Mouse (Mus musculus) liver, adult 2 months (tissue): Measurements from ENCODE around the gene Dclre1b. TPM values are rescaled to one million over a fixed set of nuclear protein-coding genes. Genes with fewer than 3 reads are reported as not detected.

Experiments
- DNase-seq: peaks from one replicate; pipeline ENCODE4 v3.0.0-alpha.2; 2011; ENCODE audit warnings: low read depth, low spot score; ENCODE audit errors: extremely low read depth
- H3K27ac ChIP-seq: fragments of 200-500 bp; replicated peaks from 2 replicates; pipeline ENCODE4 v1.5.1; 2012; ENCODE audit warnings: low read depth, mild to moderate bottlenecking, control low read depth, inconsistent platforms, low read length; ENCODE audit not compliant: insufficient read depth
- H3K27me3 ChIP-seq: fragments of 200-500 bp; 2 replicates; pipeline ENCODE4 v1.6.1; 2012; ENCODE audit warnings: mild to moderate bottlenecking, moderate library complexity, low read length, inconsistent platforms; ENCODE audit not compliant: control insufficient read depth, insufficient read depth
- H3K36me3 ChIP-seq: fragments of 200-500 bp; 2 replicates; pipeline ENCODE4 v1.6.1; 2012; ENCODE audit warnings: low read length, inconsistent platforms; ENCODE audit not compliant: control insufficient read depth, insufficient read depth
- H3K4me1 ChIP-seq: fragments of 200-500 bp; 2 replicates; pipeline ENCODE4 v1.6.1; 2011; ENCODE audit warnings: low read length; ENCODE audit not compliant: control insufficient read depth, insufficient read depth
- H3K4me3 ChIP-seq: fragments of 200-500 bp; 2 replicates; pipeline ENCODE4 v1.5.1; 2011; ENCODE audit warnings: low read depth, mild to moderate bottlenecking, control low read depth, low read length, moderate library complexity; ENCODE audit not compliant: insufficient read depth
- H3K79me2 ChIP-seq: fragments of 200-500 bp; 2 replicates; pipeline ENCODE4 v1.6.1; 2012; ENCODE audit warnings: inconsistent platforms, mild to moderate bottlenecking, low read length, moderate library complexity; ENCODE audit not compliant: control insufficient read depth, insufficient read depth
- H3K9ac ChIP-seq: fragments of 200-500 bp; 2 replicates; pipeline ENCODE4 v1.6.1; 2012; ENCODE audit warnings: low read depth, mild to moderate bottlenecking, control low read depth, inconsistent platforms, low read length
- CTCF ChIP-seq: fragments of 200-500 bp; IDR thresholded peaks from 2 replicates; pipeline ENCODE4 v1.5.1; 2011; ENCODE audit warnings: low read depth, low read length, control low read depth
- POLR2A ChIP-seq: fragments of 200-500 bp; IDR thresholded peaks from 2 replicates; pipeline ENCODE4 v1.6.1; 2011; ENCODE audit warnings: low read length, control low read depth; ENCODE audit not compliant: insufficient read depth; ENCODE audit errors: extremely low read depth
- WGBS: fragments of 180-500 bp; shearing (Covaris S2); methylation state at CpG from one replicate; pipeline ENCODE4 v1.1.7; 2018; 5-methylcytosine and 5-hydroxymethylcytosine counted together
- polyA plus RNA-seq: library from polyadenylated mRNA; depleted of rRNA; stranded (reverse); fragments of >200 nt; gene quantifications from 2 replicates; pipeline ENCODE4 v1.2.3, GENCODE M21; 2012
- total RNA-seq: library from RNA; depleted of rRNA; stranded (reverse); fragments of >200 nt; gene quantifications from 2 replicates; pipeline ENCODE4 v1.2.3, GENCODE M21; 2014

Gene Dclre1b
- total and polyA plus RNA-seq, 2 experiments = 2.5 to 5.6 TPM

DNA sequence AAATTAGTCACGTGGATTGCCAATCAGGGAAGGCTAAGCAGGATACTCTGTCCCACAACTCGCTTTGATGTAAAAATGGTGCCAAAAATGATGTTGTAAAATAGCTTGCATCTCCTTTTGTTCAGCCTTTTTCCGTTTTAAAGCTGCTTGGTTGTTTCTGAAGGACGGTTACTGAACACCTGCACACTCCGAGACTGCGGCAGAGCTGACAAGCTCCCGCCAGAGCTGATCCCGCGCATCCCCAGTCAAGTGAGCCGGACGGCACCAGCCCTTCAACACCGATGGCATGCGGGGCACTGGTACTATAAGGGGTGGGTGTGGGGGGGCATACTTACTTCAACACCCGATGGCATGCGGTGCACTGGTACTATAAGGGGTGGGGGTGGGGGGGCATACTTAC lies 35.2 kb downstream of the Dclre1b start:
- no peak overlapping the region for H3K9ac ChIP-seq
- H3K27me3 ChIP-seq = no peaks in the 10 kb centered on the region
- peaks cover 9% of the 10 kb centered on the region for H3K4me1 ChIP-seq
- H3K4me3 ChIP-seq = no peak overlapping the region
- peaks cover 26% of the 10 kb centered on the region for H3K79me2 ChIP-seq
- no peak for DNase-seq
- peaks cover 13% of the 10 kb centered on the region for H3K36me3 ChIP-seq
- TF ChIP-seq CTCF (no peak), POLR2A (no peak)
- H3K27ac ChIP-seq = no peak overlapping the region
- WGBS = 89% methylated on average over 15 of the region's 15 CpGs

- TF ChIP-seq CTCF (no peak), POLR2A (no peak)
- Histone ChIP-seq H3K36me3 (peaks cover 16% of the 10 kb centered on the region), H3K4me3 (no peak overlapping the region), H3K27ac (peak overlapping the region; percentile 77), H3K4me1 (peaks cover 9% of the 10 kb centered on the region), H3K9ac (no peak overlapping the region), H3K27me3 (no peaks in the 10 kb centered on the region), H3K79me2 (peaks cover 25% of the 10 kb centered on the region)
- 70% methylated on average over 3 of the region's 3 CpGs for WGBS
- DNase-seq = no peak
Measured at GRCm38 (mm10) chr3:103773508-103773907, 35.7 kb downstream of the Dclre1b start.

- Histone ChIP-seq H3K4me3 (no peak overlapping the region), H3K4me1 (peaks cover 9% of the 10 kb centered on the region), H3K79me2 (peaks cover 24% of the 10 kb centered on the region), H3K36me3 (peaks cover 19% of the 10 kb centered on the region), H3K27ac (0 out of 2 replicates have a peak overlapping the region, but pooled peaks have one; percentile 10), H3K9ac (no peak overlapping the region), H3K27me3 (no peaks in the 10 kb centered on the region)
- TF ChIP-seq POLR2A (no peak), CTCF (no peak)
- WGBS = 74% methylated on average over 4 of the region's 4 CpGs
- DNase-seq = no peak
Measured at GRCm38 (mm10) chr3:103772846-103773245, 36.4 kb downstream of the Dclre1b start.

- peak; percentile 79 for DNase-seq
- no peak for TF ChIP-seq POLR2A
- TF ChIP-seq CTCF = no peak
- Histone ChIP-seq H3K9ac (no peak overlapping the region), H3K27me3 (no peaks in the 10 kb centered on the region), H3K4me3 (no peak overlapping the region), H3K79me2 (peaks cover 17% of the 10 kb centered on the region; the same call in 1 of the 2 replicates), H3K27ac (peak overlapping the region; percentile 12), H3K4me1 (peaks cover 9% of the 10 kb centered on the region), H3K36me3 (peaks cover 16% of the 10 kb centered on the region)
- 23% methylated on average over 9 of the region's 9 CpGs for WGBS
Measured at GRCm38 (mm10) chr3:103771531-103772130, 37.6 kb downstream of the Dclre1b start.

GRCm38 (mm10) chr3:103766789-103767188 lies 42.5 kb downstream of the Dclre1b start:
- no peak for DNase-seq
- H3K27ac ChIP-seq = no peak overlapping the region
- WGBS = 83% methylated on average over 3 of the region's 3 CpGs
- H3K4me3 ChIP-seq = no peak overlapping the region
- H3K27me3 ChIP-seq = no peaks in the 10 kb centered on the region
- TF ChIP-seq CTCF = no peak
- TF ChIP-seq POLR2A = no peak
- H3K79me2 ChIP-seq = peaks cover 9% of the 10 kb centered on the region; the same call in 1 of the 2 replicates
- peaks cover 4% of the 10 kb centered on the region; the same call in 1 of the 2 replicates for H3K4me1 ChIP-seq
- no peak overlapping the region for H3K9ac ChIP-seq
- peaks cover 38% of the 10 kb centered on the region for H3K36me3 ChIP-seq

- 79% methylated on average over 5 of the region's 5 CpGs for WGBS
- no peaks in the 10 kb centered on the region for H3K27me3 ChIP-seq
- no peak overlapping the region for H3K27ac ChIP-seq
- no peak overlapping the region for H3K4me3 ChIP-seq
- H3K4me1 ChIP-seq = no peaks in the 10 kb centered on the region
- peaks cover 65% of the 10 kb centered on the region for H3K36me3 ChIP-seq
- no peak overlapping the region for H3K9ac ChIP-seq
- TF ChIP-seq CTCF (no peak), POLR2A (no peak)
- no peak for DNase-seq
- no peaks in the 10 kb centered on the region; the same call in 1 of the 2 replicates for H3K79me2 ChIP-seq
Measured at GRCm38 (mm10) chr3:103759261-103759970, 49.8 kb downstream of the Dclre1b start.
